Mouse (Mus musculus) ES-Bruce4 (cell line): ENCODE data around the gene Entpd6. TPM values are rescaled to one million over a fixed set of nuclear protein-coding genes. Genes with fewer than 3 reads are reported as not detected.

Experiments used
- H3K27ac ChIP-seq: 2 replicates; pipeline ENCODE4 v1.5.1; 2012; ENCODE audit warnings: low read length, inconsistent platforms; ENCODE audit not compliant: insufficient read depth
- H3K27me3 ChIP-seq: 2 replicates; pipeline ENCODE4 v1.6.1; 2012; ENCODE audit warnings: mild to moderate bottlenecking, low read length, inconsistent platforms; ENCODE audit not compliant: control insufficient read depth, poor library complexity, insufficient read depth, severe bottlenecking
- H3K36me3 ChIP-seq: 2 replicates; pipeline ENCODE4 v1.6.1; 2012; ENCODE audit warnings: inconsistent platforms, mild to moderate bottlenecking, low read length, moderate library complexity; ENCODE audit not compliant: control insufficient read depth, poor library complexity, insufficient read depth, severe bottlenecking
- H3K4me1 ChIP-seq: one replicate; pipeline ENCODE4 v1.8.1; 2011; ENCODE audit warnings: low read length; ENCODE audit not compliant: control insufficient read depth, insufficient read depth
- H3K4me3 ChIP-seq: 2 replicates; pipeline ENCODE4 v1.5.1; 2011; ENCODE audit warnings: low read depth, mild to moderate bottlenecking, low read length
- H3K9ac ChIP-seq: 2 replicates; pipeline ENCODE4 v1.6.1; 2012; ENCODE audit warnings: low read depth, mild to moderate bottlenecking, inconsistent platforms; ENCODE audit not compliant: poor library complexity, severe bottlenecking
- H3K9me3 ChIP-seq: replicated peaks from 2 replicates; pipeline ENCODE4 v1.6.1; 2012; ENCODE audit warnings: mild to moderate bottlenecking, low read length, inconsistent platforms; ENCODE audit not compliant: control insufficient read depth, poor library complexity, insufficient read depth, severe bottlenecking
- CTCF ChIP-seq: IDR thresholded peaks from one replicate; pipeline ENCODE4 v1.8.1; 2011; ENCODE audit warnings: low read depth, low read length
- EP300 ChIP-seq: IDR thresholded peaks from 2 replicates; pipeline ENCODE4 v1.6.1; 2011; ENCODE audit warnings: low read depth, low read length; ENCODE audit not compliant: insufficient read depth
- POLR2A ChIP-seq: IDR thresholded peaks from one replicate; pipeline ENCODE4 v1.8.1; 2011; ENCODE audit warnings: low read length; ENCODE audit not compliant: insufficient read depth
- polyA plus RNA-seq: library from polyadenylated mRNA; stranded (reverse); fragments of >200 nt; gene quantifications from 2 replicates; pipeline ENCODE4 v1.2.4, GENCODE M21; 2011; ENCODE audit warnings: low read depth; ENCODE audit not compliant: missing spikeins, insufficient read depth, insufficient read length

Entpd6 gene
- polyA plus RNA-seq, 1 experiment, result 28.1 TPM

- Histone ChIP-seq H3K9me3 (no peaks in the 10 kb centered on the region), H3K27ac (no peak overlapping the region), H3K4me3 (no peak overlapping the region), H3K9ac (no peak overlapping the region), H3K27me3 (no peaks in the 10 kb centered on the region), H3K36me3 (no peaks in the 10 kb centered on the region), H3K4me1 (peaks cover 2% of the 10 kb centered on the region)
- TF ChIP-seq CTCF (peak; percentile 47), EP300 (no peak), POLR2A (no peak)
These were observed 7.4 kb upstream of the Entpd6 start for GRCm38 (mm10) chr2:150741405-150741804.

- Histone ChIP-seq H3K27me3 (no peaks in the 10 kb centered on the region), H3K27ac (no peak overlapping the region), H3K9me3 (no peaks in the 10 kb centered on the region), H3K4me1 (no peaks in the 10 kb centered on the region), H3K36me3 (no peaks in the 10 kb centered on the region), H3K9ac (no peak overlapping the region), H3K4me3 (no peak overlapping the region)
- TF ChIP-seq EP300, result no peak
- no peak for TF ChIP-seq CTCF
- no peak for TF ChIP-seq POLR2A
These were observed 3.8 kb upstream of the Entpd6 start for GRCm38 (mm10) chr2:150745016-150745415.

DNA sequence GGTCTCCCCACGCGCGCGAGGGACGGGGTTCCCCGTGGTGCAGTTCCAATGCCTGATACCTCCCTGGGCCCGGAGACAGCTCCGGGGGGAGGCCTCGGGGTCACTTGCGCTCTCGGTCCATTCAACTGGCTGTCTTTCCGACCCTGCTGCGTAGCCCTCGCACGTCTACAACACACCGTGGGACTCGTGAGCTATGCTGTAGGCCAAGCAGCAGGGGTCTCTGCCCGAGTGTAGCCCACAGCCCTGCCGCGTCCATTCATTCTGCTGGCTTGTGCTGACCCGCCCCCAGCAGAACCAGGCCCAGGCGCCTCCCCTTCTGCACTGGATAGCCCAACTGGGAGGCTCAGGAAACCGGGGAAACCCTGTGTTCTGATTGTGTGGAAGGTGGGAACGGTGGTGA is 441 bp downstream of the Entpd6 start:
- H3K4me1 ChIP-seq, result no peaks in the 10 kb centered on the region

GRCm38 (mm10) chr2:150750129-150750979 is 1.5 kb downstream of the Entpd6 start:
- H3K36me3 ChIP-seq, result 0 out of 2 replicates have a peak, but pooled peaks cover 2% of the 10 kb centered on the region
- H3K4me1 ChIP-seq, result no peaks in the 10 kb centered on the region
- no peak overlapping the region for H3K27ac ChIP-seq
- H3K9ac ChIP-seq, result peak overlapping the region; percentile 74
- TF ChIP-seq EP300 (no peak), CTCF (no peak), POLR2A (no peak)
- H3K4me3 ChIP-seq, result no peak overlapping the region
- H3K27me3 ChIP-seq, result no peaks in the 10 kb centered on the region
- H3K9me3 ChIP-seq, result no peaks in the 10 kb centered on the region

More for the DNA sequence above, 441 bp downstream of the Entpd6 start:
- Histone ChIP-seq H3K9me3 (no peaks in the 10 kb centered on the region), H3K27ac (no peak overlapping the region), H3K36me3 (0 out of 2 replicates have a peak, but pooled peaks cover 1% of the 10 kb centered on the region), H3K4me3 (peak overlapping the region; percentile 82), H3K27me3 (no peaks in the 10 kb centered on the region), H3K9ac (peak overlapping the region; percentile 74)
- TF ChIP-seq EP300, result no peak
- TF ChIP-seq CTCF, result no peak
- no peak for TF ChIP-seq POLR2A

DNA sequence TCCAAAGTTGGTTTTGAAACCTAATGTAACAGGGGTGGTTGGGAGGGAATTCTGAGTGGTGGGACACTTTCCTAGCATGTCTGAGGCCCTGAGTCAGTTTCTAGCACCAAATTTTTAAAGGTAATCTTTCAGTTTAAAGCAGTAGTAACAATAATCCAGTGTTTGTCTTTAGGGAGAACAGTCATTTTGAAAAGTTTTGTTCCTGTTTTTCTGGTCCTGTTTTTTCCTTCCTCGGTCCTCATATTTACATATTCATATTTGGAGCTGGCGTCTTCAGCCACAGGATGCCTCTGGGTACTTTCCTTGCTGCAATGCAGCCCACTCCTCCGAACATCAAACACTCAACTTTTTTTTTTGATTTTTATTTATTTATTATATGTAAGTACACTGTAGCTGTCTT is 6.2 kb downstream of the Entpd6 start:
- Histone ChIP-seq H3K9me3 (no peaks in the 10 kb centered on the region), H3K4me1 (no peaks in the 10 kb centered on the region), H3K36me3 (peaks cover 9% of the 10 kb centered on the region; the same call in 1 of the 2 replicates), H3K9ac (no peak overlapping the region), H3K4me3 (no peak overlapping the region), H3K27ac (no peak overlapping the region), H3K27me3 (no peaks in the 10 kb centered on the region)
- TF ChIP-seq POLR2A (no peak), CTCF (no peak), EP300 (no peak)

DNA sequence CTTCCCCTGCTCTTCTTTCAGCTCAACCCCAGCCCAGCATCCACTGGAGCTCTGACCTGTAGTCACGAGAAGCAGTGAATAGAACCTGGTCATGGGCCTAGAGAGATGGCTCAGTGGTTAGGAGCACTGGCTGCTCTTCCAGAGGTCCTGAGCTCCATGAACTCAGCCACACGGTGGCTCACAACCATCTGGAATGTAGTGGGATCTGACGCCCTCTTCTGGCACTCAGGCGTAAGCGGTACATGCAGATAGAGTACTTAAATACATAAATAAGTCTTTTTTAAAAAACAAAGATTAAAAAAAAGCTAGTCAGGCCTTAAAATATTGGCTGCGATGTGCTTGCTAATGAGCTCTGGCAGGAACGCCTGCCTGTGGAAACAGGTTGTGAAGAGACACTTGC is 12.6 kb downstream of the Entpd6 start:
- Histone ChIP-seq H3K9ac (no peak overlapping the region), H3K27me3 (no peaks in the 10 kb centered on the region), H3K4me1 (no peaks in the 10 kb centered on the region), H3K9me3 (no peaks in the 10 kb centered on the region), H3K27ac (no peak overlapping the region), H3K4me3 (no peak overlapping the region), H3K36me3 (0 out of 2 replicates have a peak, but pooled peaks cover 3% of the 10 kb centered on the region)
- TF ChIP-seq EP300 (no peak), CTCF (peak; percentile 64), POLR2A (no peak)
